Mouse (Mus musculus) forebrain, embryonic 11.5 days (tissue): Measurements from ENCODE around the gene Plvap. TPM values are rescaled to one million over a fixed set of nuclear protein-coding genes. Genes with fewer than 3 reads are reported as not detected.
A peak's percentile ranks its signal among the peaks of the same experiment; 100 is the strongest.

Experiments
- ATAC-seq: fragments of 200-750 bp; cut with Nextera tagmentation; replicated peaks from 2 replicates; pipeline ENCODE4 v1.8.0; 2017; ENCODE audit warnings: moderate TSS enrichment; ENCODE audit not compliant: low FRiP score
- DNase-seq: peaks from one replicate; pipeline ENCODE4 v3.0.0-alpha.2; 2017; ENCODE audit warnings: low spot score
- H3K27ac ChIP-seq: fragments of 300-500 bp; sonication (generic); 2 replicates; pipeline ENCODE4 v1.5.1; 2014; ENCODE audit warnings: low read depth, low read length
- H3K27me3 ChIP-seq: fragments of 300-500 bp; sonication (generic); 2 replicates; pipeline ENCODE4 v1.6.1; 2014; ENCODE audit warnings: mild to moderate bottlenecking, low read length, mixed read lengths; ENCODE audit not compliant: control insufficient read depth, insufficient read depth
- H3K36me3 ChIP-seq: fragments of 300-500 bp; sonication (generic); 2 replicates; pipeline ENCODE4 v1.6.1; 2014; ENCODE audit warnings: mild to moderate bottlenecking, low read length, moderate library complexity, mixed read lengths; ENCODE audit not compliant: control insufficient read depth, insufficient read depth
- H3K4me1 ChIP-seq: fragments of 300-500 bp; sonication (generic); replicated peaks from 2 replicates; pipeline ENCODE4 v1.6.1; 2014; ENCODE audit warnings: low read length, mixed read lengths; ENCODE audit not compliant: control insufficient read depth, insufficient read depth
- H3K4me2 ChIP-seq: fragments of 300-500 bp; sonication (generic); 2 replicates; pipeline ENCODE4 v1.6.1; 2014; ENCODE audit warnings: low read depth, mild to moderate bottlenecking, low read length, moderate library complexity, mixed read lengths; ENCODE audit not compliant: severe bottlenecking
- H3K4me3 ChIP-seq: fragments of 300-500 bp; sonication (generic); 2 replicates; pipeline ENCODE4 v1.5.1; 2014; ENCODE audit warnings: low read depth, low read length
- H3K9ac ChIP-seq: fragments of 300-500 bp; sonication (generic); 2 replicates; pipeline ENCODE4 v1.6.1; 2014; ENCODE audit warnings: low read length
- H3K9me3 ChIP-seq: fragments of 300-500 bp; sonication (generic); 2 replicates; pipeline ENCODE4 v1.6.1; 2016; ENCODE audit warnings: low read length, mixed read lengths; ENCODE audit not compliant: control insufficient read depth
- WGBS: fragments of 180-500 bp; shearing (Covaris S2); extraction: QIAGEN DNeasy Blood & Tissue Kit; methylation state at CpG from one replicate; pipeline ENCODE4 v1.1.7; 2014; 5-methylcytosine and 5-hydroxymethylcytosine counted together
- polyA plus RNA-seq: library from polyadenylated mRNA; unstranded; fragments of >200 nt; fragmentation: Nextera tagmentation; extraction: Ambion mirVana; gene quantifications from 2 replicates; pipeline ENCODE4 v1.2.1, GENCODE M21; 2014

Gene Plvap
- polyA plus RNA-seq, 1 experiment from 2014 or later: 43.4 TPM

GRCm38 (mm10) chr8:71468001-71468400 lies 43.6 kb downstream of the Plvap start:
- Histone ChIP-seq H3K4me2 (no peak overlapping the region), H3K27me3 (no peaks in the 10 kb centered on the region), H3K9ac (no peak overlapping the region), H3K27ac (no peak overlapping the region), H3K4me3 (no peak overlapping the region), H3K36me3 (no peaks in the 10 kb centered on the region; the same call in 1 of the 2 replicates), H3K4me1 (peaks cover 16% of the 10 kb centered on the region), H3K9me3 (no peaks in the 10 kb centered on the region)
- no peak for DNase-seq
- WGBS: 91% methylated on average over 1 of the region's 1 CpGs
- no peak for ATAC-seq

GRCm38 (mm10) chr8:71467201-71467600 lies 44.4 kb downstream of the Plvap start:
- no peak for ATAC-seq
- DNase-seq: no peak
- peaks cover 18% of the 10 kb centered on the region for H3K4me1 ChIP-seq

GRCm38 (mm10) chr8:71466198-71466597 lies 45.4 kb downstream of the Plvap start:
- Histone ChIP-seq H3K27me3 (no peaks in the 10 kb centered on the region), H3K4me3 (no peak overlapping the region), H3K4me2 (no peak overlapping the region), H3K9me3 (no peaks in the 10 kb centered on the region), H3K27ac (no peak overlapping the region), H3K9ac (no peak overlapping the region), H3K4me1 (peaks cover 18% of the 10 kb centered on the region), H3K36me3 (no peaks in the 10 kb centered on the region)
- ATAC-seq: no peak
- 98% methylated on average over 5 of the region's 5 CpGs for WGBS
- no peak for DNase-seq

More at GRCm38 (mm10) chr8:71467201-71467600, 44.4 kb downstream of the Plvap start:
- Histone ChIP-seq H3K4me2 (no peak overlapping the region), H3K36me3 (no peaks in the 10 kb centered on the region; the same call in 1 of the 2 replicates), H3K9me3 (no peaks in the 10 kb centered on the region), H3K27ac (no peak overlapping the region), H3K27me3 (no peaks in the 10 kb centered on the region), H3K4me3 (no peak overlapping the region), H3K9ac (no peak overlapping the region)
- 96% methylated on average over 2 of the region's 2 CpGs for WGBS

GRCm38 (mm10) chr8:71465733-71466132 lies 45.8 kb downstream of the Plvap start:
- Histone ChIP-seq H3K4me3 (peak overlapping the region; percentile 67), H3K4me2 (peak overlapping the region; percentile 92; the same call in 1 of the 2 replicates), H3K27ac (no peak overlapping the region), H3K36me3 (no peaks in the 10 kb centered on the region), H3K9ac (no peak overlapping the region), H3K27me3 (no peaks in the 10 kb centered on the region), H3K9me3 (no peaks in the 10 kb centered on the region), H3K4me1 (peaks cover 18% of the 10 kb centered on the region)
- DNase-seq: no peak
- WGBS: 88% methylated on average over 8 of the region's 8 CpGs
- ATAC-seq: no peak

GRCm38 (mm10) chr8:71464513-71465500 lies 46.7 kb downstream of the Plvap start, which contains the start of gene Mrpl34:
Gene Mrpl34, plus strand, starts transcription at chr8:71464959.
- peak within 1 kb of the TSS; percentile 8; the same call in 1 of the 2 replicates for H3K27ac ChIP-seq
- H3K36me3 ChIP-seq: no peaks in the 10 kb centered on the region
- peak; percentile 75 for ATAC-seq
- peak within 1 kb of the TSS; percentile 90 for H3K9ac ChIP-seq
- H3K4me1 ChIP-seq: peaks cover 13% of the 10 kb centered on the region
- WGBS: under 1% methylated on average over 59 of the region's 59 CpGs
- H3K4me3 ChIP-seq: peak within 1 kb of the TSS; percentile 86
- peak within 1 kb of the TSS; percentile 92 for H3K4me2 ChIP-seq
- no peaks in the 10 kb centered on the region for H3K9me3 ChIP-seq
- no peaks in the 10 kb centered on the region for H3K27me3 ChIP-seq
- peak; percentile 98 for DNase-seq

GRCm38 (mm10) chr8:71463188-71464033 lies 48.1 kb downstream of the Plvap start, which contains the start of gene Abhd8:
Gene Abhd8, minus strand, starts transcription at chr8:71463655.
- H3K9ac ChIP-seq: peak within 1 kb of the TSS; percentile 90
- H3K27me3 ChIP-seq: no peaks in the 10 kb centered on the region
- H3K27ac ChIP-seq: peak within 1 kb of the TSS; percentile 8; the same call in 1 of the 2 replicates
- ATAC-seq (peak; percentile 85), DNase-seq (peak; percentile 97)
- H3K4me1 ChIP-seq: peaks cover 11% of the 10 kb centered on the region; the same call in 1 of the 2 replicates
- H3K36me3 ChIP-seq: no peaks in the 10 kb centered on the region
- WGBS: under 1% methylated on average over 55 of the region's 55 CpGs
- H3K4me2 ChIP-seq: peak within 1 kb of the TSS; percentile 60
- peak within 1 kb of the TSS; percentile 86 for H3K4me3 ChIP-seq
- H3K9me3 ChIP-seq: no peaks in the 10 kb centered on the region

- H3K9ac ChIP-seq: peak overlapping the region; percentile 90
- H3K9me3 ChIP-seq: no peaks in the 10 kb centered on the region
- 0 out of 2 replicates have a peak, but pooled peaks have one; percentile 1 for ATAC-seq
- H3K4me3 ChIP-seq: peak overlapping the region; percentile 86
- H3K27me3 ChIP-seq: no peaks in the 10 kb centered on the region
- no peak overlapping the region for H3K27ac ChIP-seq
- H3K4me2 ChIP-seq: peak overlapping the region; percentile 60
- H3K4me1 ChIP-seq: peaks cover 11% of the 10 kb centered on the region; the same call in 1 of the 2 replicates
- WGBS: 7% methylated on average over 16 of the region's 16 CpGs
- peaks cover 5% of the 10 kb centered on the region; the same call in 1 of the 2 replicates for H3K36me3 ChIP-seq
- DNase-seq: peak; percentile 75
Measured at GRCm38 (mm10) chr8:71462786-71463185, 48.8 kb downstream of the Plvap start.

- Histone ChIP-seq H3K9me3 (no peaks in the 10 kb centered on the region), H3K27ac (no peak overlapping the region), H3K4me3 (peak overlapping the region; percentile 86; the same call in 1 of the 2 replicates), H3K36me3 (peaks cover 5% of the 10 kb centered on the region; the same call in 1 of the 2 replicates), H3K27me3 (no peaks in the 10 kb centered on the region), H3K4me2 (peak overlapping the region; percentile 60; the same call in 1 of the 2 replicates), H3K4me1 (peaks cover 11% of the 10 kb centered on the region; the same call in 1 of the 2 replicates), H3K9ac (no peak overlapping the region)
- ATAC-seq (no peak), DNase-seq (no peak)
- WGBS: 76% methylated on average over 4 of the region's 4 CpGs
Measured at GRCm38 (mm10) chr8:71462191-71462590, 49.4 kb downstream of the Plvap start.
